Mouse (Mus musculus) G1E-ER4 (cell line): ENCODE results near the gene Rreb1. TPM values are rescaled to one million over a fixed set of nuclear protein-coding genes. Genes with fewer than 3 reads are reported as not detected.

Experiments
- GATA1 ChIP-seq: IDR thresholded peaks from one replicate; pipeline ENCODE4 v1.8.0; 2012; ENCODE audit warnings: low read length, inconsistent platforms
- polyA plus RNA-seq: library from polyadenylated mRNA; stranded (reverse); fragments of >175 nt; gene quantifications from 2 replicates; pipeline ENCODE4 v1.2.3, GENCODE M21; 2012

The Rreb1 gene
- polyA plus RNA-seq = 80.2 and 81.2 TPM in 2 replicates

- TF ChIP-seq GATA1 = no peak
Measured at GRCm38 (mm10) chr13:37778147-37778593, at the start of gene Rreb1. Rreb1 (plus strand) TSS chr13:37778400.

- TF ChIP-seq GATA1 = no peak
Measured at GRCm38 (mm10) chr13:37728551-37728950, 49.6 kb upstream of the Rreb1 start.

GRCm38 (mm10) chr13:37731914-37732693 lies 46.1 kb upstream of the Rreb1 start:
- TF ChIP-seq GATA1 = no peak

- TF ChIP-seq GATA1 = no peak
Measured at GRCm38 (mm10) chr13:37734501-37734900, 43.7 kb upstream of the Rreb1 start.

GRCm38 (mm10) chr13:37740111-37740510 lies 38.1 kb upstream of the Rreb1 start:
- no peak for TF ChIP-seq GATA1

- TF ChIP-seq GATA1 = no peak
Measured at GRCm38 (mm10) chr13:37740752-37741151, 37.4 kb upstream of the Rreb1 start.

- TF ChIP-seq GATA1 = no peak
Measured at GRCm38 (mm10) chr13:37742248-37742647, 36.0 kb upstream of the Rreb1 start.

GRCm38 (mm10) chr13:37747504-37747903 lies 30.7 kb upstream of the Rreb1 start:
- no peak for TF ChIP-seq GATA1

- TF ChIP-seq GATA1 = no peak
Measured at GRCm38 (mm10) chr13:37749485-37749884, 28.7 kb upstream of the Rreb1 start.

GRCm38 (mm10) chr13:37751154-37751950 lies 26.8 kb upstream of the Rreb1 start:
- TF ChIP-seq GATA1 = no peak

- no peak for TF ChIP-seq GATA1
Measured at GRCm38 (mm10) chr13:37759341-37760012, 18.7 kb upstream of the Rreb1 start.

- peak; percentile 21 for TF ChIP-seq GATA1
Measured at GRCm38 (mm10) chr13:37760013-37760342, 18.2 kb upstream of the Rreb1 start.

- TF ChIP-seq GATA1 = no peak
Measured at GRCm38 (mm10) chr13:37760373-37760772, 17.8 kb upstream of the Rreb1 start.

- TF ChIP-seq GATA1 = no peak
Measured at GRCm38 (mm10) chr13:37760957-37761941, 17.0 kb upstream of the Rreb1 start.
